17 mouse cellular contexts compared by ENCODE assay signal in the genomic region with DNA sequence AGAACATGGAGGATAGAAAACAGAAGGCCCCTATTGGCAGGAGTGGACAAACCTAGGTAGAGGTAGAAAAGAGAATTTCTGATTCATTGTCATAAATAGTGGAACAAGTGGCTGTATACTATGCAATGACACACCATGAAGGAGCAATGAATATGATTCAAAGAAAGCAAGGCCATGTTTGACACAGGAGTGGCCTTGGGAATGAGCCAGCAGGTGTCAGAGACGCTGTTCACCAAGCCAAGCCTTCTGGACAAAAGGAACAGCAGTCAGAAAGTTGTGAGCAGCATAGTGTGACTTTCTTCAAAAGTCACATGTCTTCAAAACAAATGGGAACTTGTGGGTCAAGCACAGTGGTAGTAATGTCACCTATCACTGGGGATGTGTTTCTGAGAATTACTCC.
"Had no signal": no experiment of that assay in that cellular context is flagged by ENCODE, and none has a peak within 500 bp of the region (broad histone marks: within the 10 kb centered on the region; RNA-seq: fewer than 3 reads in every experiment).

No protein-coding gene starts in this region.

- ATAC-seq: hindbrain, postnatal 0 days; intestine, embryonic 16.5 days; liver, embryonic 12.5 days had no signal

- DNase-seq: gastrocnemius, adult 2 months; gastrocnemius, postnatal 14 days; gastrocnemius, postnatal 36 days; heart, adult 18-20 months; heart, postnatal 10 days; heart, postnatal 36 days; kidney, adult 11 months; kidney, adult 2 months; kidney, adult 9 months; kidney, postnatal 14 days; kidney, postnatal 36 days; layer of hippocampus, adult 9-11 months; layer of hippocampus, postnatal 36 days; left cerebral cortex, postnatal 4 days had no signal
